Mouse (Mus musculus) embryonic fibroblast, embryonic 13.5 days (primary cell): ENCODE measurements around the gene Galntl6.

Experiments
- CTCF ChIP-seq: IDR thresholded peaks from 2 replicates; pipeline ENCODE4 v1.5.1; 2011; ENCODE audit warnings: mild to moderate bottlenecking, control low read depth, low read length, moderate library complexity, borderline replicate concordance; ENCODE audit not compliant: insufficient read depth
- POLR2A ChIP-seq: IDR thresholded peaks from 2 replicates; pipeline ENCODE4 v1.6.1; 2011; ENCODE audit warnings: low read depth, mild to moderate bottlenecking, control low read depth, low read length, moderate library complexity

DNA sequence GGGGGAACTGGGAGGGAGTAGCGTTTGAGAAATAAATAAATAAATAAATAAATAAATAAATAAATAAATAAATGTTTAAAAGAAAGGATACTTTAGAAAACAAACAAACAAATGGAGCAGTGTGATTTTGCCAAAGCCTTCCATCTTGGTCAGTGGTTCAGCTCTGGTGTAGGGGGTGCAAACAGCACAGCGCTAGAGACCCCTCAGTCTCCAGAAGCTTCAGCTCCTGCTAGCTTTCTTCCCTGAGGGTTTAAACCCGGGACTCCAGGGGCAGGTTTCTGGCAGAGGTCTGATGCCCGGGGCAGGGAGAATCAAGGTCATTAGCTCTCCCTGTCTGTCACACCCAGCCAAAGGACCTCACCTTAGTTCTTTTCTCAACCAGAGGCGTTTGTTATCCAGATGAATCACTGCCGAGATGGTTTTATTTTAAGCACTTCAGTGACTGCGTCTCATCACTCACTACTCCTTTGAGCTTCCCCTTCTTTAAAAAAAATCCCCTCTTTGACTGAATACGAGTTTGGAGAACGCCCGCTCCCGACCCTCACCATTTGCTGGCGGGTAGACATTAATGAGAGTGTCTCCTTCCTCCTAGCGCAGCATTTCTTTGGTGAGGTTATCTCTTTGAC lies 1146.6 kb downstream of the Galntl6 start:
- TF ChIP-seq CTCF (no peak), POLR2A (no peak)
